Mouse (Mus musculus) kidney, adult 2 months (tissue): ENCODE results near the gene Pgd. TPM values are rescaled to one million over a fixed set of nuclear protein-coding genes. Genes with fewer than 3 reads are reported as not detected.

Experiments used
- polyA plus RNA-seq: library from polyadenylated mRNA; depleted of rRNA; stranded (reverse); fragments of >200 nt; gene quantifications from 2 replicates; pipeline ENCODE4 v1.2.3, GENCODE M21; 2012; rRNA removed

The Pgd gene
- polyA plus RNA-seq, 1 experiment = 126 TPM

Other genes with a start within 250 kb of the Pgd start
- 49.3 and 55.0 TPM in 2 replicates for gene Pex14, start 66.9 kb downstream of the Pgd start, polyA plus RNA-seq
- gene Dffa, start 62.6 kb downstream of the Pgd start, polyA plus RNA-seq = 20.1 and 20.8 TPM in 2 replicates
- gene Cort, start 40.0 kb downstream of the Pgd start, polyA plus RNA-seq = not detected in 2 replicates
- gene Cenps, start 29.1 kb downstream of the Pgd start, polyA plus RNA-seq = 0.75 and 1.1 TPM in 2 replicates
- 31.1 and 35.8 TPM in 2 replicates for gene Kif1b, start 140.9 kb upstream of the Pgd start, polyA plus RNA-seq